Mouse (Mus musculus) heart, embryonic 14.5 days (tissue): ENCODE measurements at regions not wholly inside any gene's neighbourhood (a gene's known extent, or its start where the extent isn't known, plus 50 kb on each side); places are given as distances from the start of the nearest gene placed in this dataset.

Experiments
- ATAC-seq: fragments of 200-750 bp; cut with Nextera tagmentation; 2 replicates; pipeline ENCODE4 v1.8.0; 2017; ENCODE audit warnings: low read depth, moderate TSS enrichment; ENCODE audit not compliant: insufficient number of reproducible peaks, insufficient read depth, low FRiP score
- H3K27ac ChIP-seq, 2 experiments: fragments of 200-500 bp in 1 of 2; fragments of 300-500 bp in 1 of 2; sonication (generic) in 1 of 2; replicated peaks in 1 of 2; 2 replicates each; pipeline ENCODE4 v1.5.1; 2012 to 2014; ENCODE audit warnings: low read depth in 2 of 2, low read length in 2 of 2, control low read depth in 1 of 2, mild to moderate bottlenecking in 1 of 2, mixed read lengths in 1 of 2; ENCODE audit not compliant: control insufficient read depth in 1 of 2, insufficient read depth in 1 of 2
- H3K27me3 ChIP-seq: fragments of 300-500 bp; sonication (generic); 2 replicates; pipeline ENCODE4 v1.6.1; 2014; ENCODE audit warnings: mild to moderate bottlenecking, low read length, control low read depth; ENCODE audit not compliant: control insufficient read depth, insufficient read depth
- H3K36me3 ChIP-seq: fragments of 300-500 bp; sonication (generic); 2 replicates; pipeline ENCODE4 v1.6.1; 2014; ENCODE audit warnings: mild to moderate bottlenecking, control low read depth, low read length, mixed read lengths; ENCODE audit not compliant: control insufficient read depth, insufficient read depth
- H3K4me1 ChIP-seq, 2 experiments: fragments of 200-500 bp in 1 of 2; fragments of 300-500 bp in 1 of 2; sonication (generic) in 1 of 2; 2 replicates each; pipeline ENCODE4 v1.6.1; 2012 to 2014; ENCODE audit warnings: low read length in 2 of 2, control low read depth in 1 of 2, mixed read lengths in 1 of 2; ENCODE audit not compliant: control insufficient read depth in 2 of 2, insufficient read depth in 2 of 2
- H3K4me2 ChIP-seq: fragments of 300-500 bp; sonication (generic); 2 replicates; pipeline ENCODE4 v1.6.1; 2014; ENCODE audit warnings: mild to moderate bottlenecking, low read length
- H3K4me3 ChIP-seq, 2 experiments: fragments of 200-500 bp in 1 of 2; fragments of 300-500 bp in 1 of 2; sonication (generic) in 1 of 2; 2 replicates each; pipeline ENCODE4 v1.5.1; 2012 to 2014; ENCODE audit warnings: low read length in 2 of 2, mild to moderate bottlenecking in 2 of 2, control low read depth in 1 of 2, low read depth in 1 of 2, moderate library complexity in 1 of 2; ENCODE audit not compliant: control insufficient read depth in 1 of 2, insufficient read depth in 1 of 2
- H3K9ac ChIP-seq: fragments of 300-500 bp; sonication (generic); 2 replicates; pipeline ENCODE4 v1.6.1; 2014; ENCODE audit warnings: mild to moderate bottlenecking, low read length
- H3K9me3 ChIP-seq: fragments of 300-500 bp; sonication (generic); 2 replicates; pipeline ENCODE4 v1.6.1; 2016; ENCODE audit warnings: low read length, control low read depth; ENCODE audit not compliant: control insufficient read depth
- WGBS: fragments of 180-500 bp; shearing (Covaris S2); extraction: QIAGEN DNeasy Blood & Tissue Kit; methylation state at CpG from one replicate; pipeline ENCODE4 v1.1.7; 2014; 5-methylcytosine and 5-hydroxymethylcytosine counted together

DNA sequence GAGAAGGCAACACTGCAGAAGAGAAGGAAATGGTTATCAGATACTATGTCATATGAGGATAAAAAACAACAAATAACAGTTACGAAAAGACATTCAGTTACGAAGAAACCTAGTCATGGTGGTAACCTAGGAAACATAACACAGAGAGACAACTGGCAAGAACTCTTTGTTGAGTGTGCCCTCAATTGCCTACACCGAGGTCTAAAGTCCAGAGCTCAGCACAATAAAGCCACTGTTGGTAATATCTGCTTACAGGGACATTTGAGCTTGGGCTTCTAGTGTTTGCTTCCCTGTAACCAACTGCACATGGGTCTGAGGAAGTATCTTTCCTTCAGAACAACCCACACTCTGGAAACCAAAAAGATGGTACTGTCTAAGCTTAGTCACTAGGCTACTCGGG is 309.9 kb downstream of the Rwdd3 start:
- H3K4me2 ChIP-seq, result no peak overlapping the region
- 62% methylated on average over 4 of the region's 4 CpGs for WGBS
- H3K27me3 ChIP-seq, result no peaks in the 10 kb centered on the region
- no peaks in the 10 kb centered on the region for H3K4me1 ChIP-seq
- H3K36me3 ChIP-seq, result no peaks in the 10 kb centered on the region
- no peak overlapping the region for H3K9ac ChIP-seq
- H3K9me3 ChIP-seq, result no peaks in the 10 kb centered on the region
- no peak overlapping the region for H3K4me3 ChIP-seq
- H3K27ac ChIP-seq, result no peak overlapping the region
- ATAC-seq, result no peak

DNA sequence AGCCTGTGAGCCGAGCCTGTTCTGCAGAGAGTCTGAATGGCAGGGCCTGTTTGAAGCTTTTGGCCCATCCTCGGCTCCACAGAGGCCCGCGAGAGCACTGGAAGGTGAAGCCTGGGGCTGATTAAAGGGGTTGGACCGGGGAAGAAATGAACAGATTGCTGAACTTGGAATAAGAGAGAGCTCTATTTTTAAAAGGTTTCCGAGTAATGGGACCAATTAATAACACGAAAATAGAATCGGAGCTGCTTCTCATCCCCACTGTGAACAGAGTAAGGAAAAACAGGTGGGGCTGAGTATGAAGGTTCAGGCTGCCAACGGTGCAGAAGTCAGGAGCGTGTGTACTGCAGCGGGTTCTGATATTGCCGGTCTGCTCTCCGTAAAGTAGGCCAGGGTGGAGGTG is 313.2 kb downstream of the Rwdd3 start:
- Histone ChIP-seq H3K27me3 (no peaks in the 10 kb centered on the region), H3K9me3 (no peaks in the 10 kb centered on the region), H3K27ac (no peak overlapping the region), H3K9ac (no peak overlapping the region), H3K36me3 (no peaks in the 10 kb centered on the region), H3K4me2 (no peak overlapping the region), H3K4me1 (no peaks in the 10 kb centered on the region), H3K4me3 (no peak overlapping the region)
- WGBS, result 86% methylated on average over 13 of the region's 13 CpGs
- ATAC-seq, result no peak

DNA sequence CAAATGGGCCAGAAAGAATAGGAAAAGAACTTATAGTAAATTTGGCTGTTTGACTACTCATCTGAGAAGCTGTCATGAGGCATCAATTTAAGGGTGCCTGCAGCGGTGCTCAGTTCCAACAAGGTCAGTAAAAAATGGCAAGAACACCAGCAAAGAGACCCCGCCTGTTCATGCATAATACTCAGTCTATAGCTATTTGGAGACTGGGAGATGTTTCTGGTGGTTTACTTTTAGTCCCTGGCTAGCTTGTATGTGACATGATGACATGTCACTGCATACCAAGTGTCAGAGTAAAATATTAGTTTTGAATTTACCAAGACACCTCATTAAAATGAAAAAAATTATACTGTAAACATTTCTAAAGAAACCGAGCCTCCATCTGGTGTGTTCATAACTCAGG is 317.2 kb downstream of the Rwdd3 start:
- H3K27me3 ChIP-seq, result no peaks in the 10 kb centered on the region
- H3K4me2 ChIP-seq, result no peak overlapping the region
- no peaks in the 10 kb centered on the region for H3K9me3 ChIP-seq
- no peak overlapping the region for H3K27ac ChIP-seq
- 86% methylated on average over 3 of the region's 3 CpGs for whole genome bisulfite sequencing
- no peak for ATAC-seq
- no peaks in the 10 kb centered on the region for H3K36me3 ChIP-seq
- no peak overlapping the region for H3K9ac ChIP-seq
- no peak overlapping the region for H3K4me3 ChIP-seq
- no peaks in the 10 kb centered on the region for H3K4me1 ChIP-seq

DNA sequence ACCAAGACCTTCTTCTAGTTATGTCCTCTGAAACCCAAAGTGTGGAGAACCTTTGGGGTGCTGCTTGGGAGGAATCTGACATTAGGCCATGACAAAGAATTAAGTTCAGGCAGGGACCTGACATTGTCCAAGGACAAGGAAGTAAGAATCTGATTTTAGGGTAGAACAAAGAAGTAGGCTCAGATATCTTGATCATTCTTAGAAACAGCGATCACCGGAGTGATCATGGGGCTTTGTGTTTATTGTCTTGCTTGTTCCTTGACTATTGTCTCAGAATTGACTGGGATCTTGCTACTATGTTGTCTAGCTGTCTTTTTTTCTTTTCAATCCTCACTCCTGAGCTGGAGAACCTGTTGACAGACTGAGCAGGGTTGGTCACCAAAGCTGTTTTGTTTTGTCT is 327.9 kb downstream of the Rwdd3 start:
- no peak overlapping the region for H3K4me2 ChIP-seq
- H3K27ac ChIP-seq, result no peak overlapping the region
- WGBS, result 81% methylated on average over 2 of the region's 2 CpGs
- H3K9ac ChIP-seq, result no peak overlapping the region
- no peaks in the 10 kb centered on the region for H3K9me3 ChIP-seq
- H3K4me1 ChIP-seq, result no peaks in the 10 kb centered on the region
- H3K27me3 ChIP-seq, result no peaks in the 10 kb centered on the region
- ATAC-seq, result no peak
- H3K4me3 ChIP-seq, result no peak overlapping the region
- no peaks in the 10 kb centered on the region for H3K36me3 ChIP-seq

DNA sequence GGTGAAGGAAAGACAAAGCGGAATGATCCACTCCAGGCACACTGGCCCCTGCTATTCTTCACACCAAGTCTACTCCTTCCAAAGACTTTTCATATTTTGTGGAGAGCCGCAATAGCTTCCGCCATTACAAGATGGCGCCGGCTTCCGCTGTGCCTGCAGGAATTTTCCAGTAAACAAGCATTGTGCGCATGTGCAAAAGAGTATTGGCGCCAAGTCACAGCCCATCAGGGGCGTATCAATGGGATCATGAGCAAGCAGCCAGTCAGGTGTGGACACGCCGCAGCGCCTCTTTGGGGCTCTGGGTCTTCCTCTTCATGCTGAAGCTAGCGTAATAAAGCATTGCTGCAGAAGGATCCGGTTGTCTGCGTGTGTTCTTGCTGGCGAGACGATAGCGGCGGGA is 348.0 kb downstream of the Rwdd3 start:
- no peaks in the 10 kb centered on the region for H3K36me3 ChIP-seq
- no peak overlapping the region for H3K9ac ChIP-seq
- no peak overlapping the region for H3K27ac ChIP-seq
- no peaks in the 10 kb centered on the region for H3K27me3 ChIP-seq
- H3K4me3 ChIP-seq, result no peak overlapping the region
- no peak for ATAC-seq
- H3K4me1 ChIP-seq, result no peaks in the 10 kb centered on the region
- 95% methylated on average over 19 of the region's 19 CpGs for WGBS
- H3K9me3 ChIP-seq, result no peaks in the 10 kb centered on the region
- H3K4me2 ChIP-seq, result no peak overlapping the region

DNA sequence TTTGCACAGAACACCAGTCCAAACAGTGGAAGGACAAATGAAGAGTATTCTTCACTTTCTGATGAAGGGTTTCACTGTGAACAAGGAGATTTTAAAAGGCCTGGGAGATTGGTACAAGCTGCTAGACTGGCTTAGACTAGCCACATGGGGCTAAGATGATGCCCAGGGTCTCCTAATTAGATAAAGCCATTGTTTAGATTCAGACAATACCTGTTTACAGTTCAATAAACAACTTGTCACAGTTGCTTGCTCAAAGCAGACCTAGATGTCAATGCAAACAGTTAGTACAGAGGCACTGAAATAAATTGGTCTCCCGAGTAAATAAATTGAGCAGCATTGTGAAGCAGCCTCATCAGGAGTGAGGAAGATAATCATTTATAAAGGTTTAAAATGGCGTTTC is 359.6 kb downstream of the Rwdd3 start:
- H3K4me1 ChIP-seq, result peaks cover 0 to 2% of the 10 kb centered on the region in 2 experiments; a peak in 2 of 4 replicates
- no peaks in the 10 kb centered on the region for H3K36me3 ChIP-seq
- H3K4me2 ChIP-seq, result no peak overlapping the region
- H3K27me3 ChIP-seq, result no peaks in the 10 kb centered on the region
- no peak for ATAC-seq
- H3K27ac ChIP-seq, result no peak overlapping the region
- 70% methylated on average over 2 of the region's 2 CpGs for WGBS
- H3K4me3 ChIP-seq, result no peak overlapping the region
- H3K9ac ChIP-seq, result no peak overlapping the region
- H3K9me3 ChIP-seq, result no peaks in the 10 kb centered on the region

DNA sequence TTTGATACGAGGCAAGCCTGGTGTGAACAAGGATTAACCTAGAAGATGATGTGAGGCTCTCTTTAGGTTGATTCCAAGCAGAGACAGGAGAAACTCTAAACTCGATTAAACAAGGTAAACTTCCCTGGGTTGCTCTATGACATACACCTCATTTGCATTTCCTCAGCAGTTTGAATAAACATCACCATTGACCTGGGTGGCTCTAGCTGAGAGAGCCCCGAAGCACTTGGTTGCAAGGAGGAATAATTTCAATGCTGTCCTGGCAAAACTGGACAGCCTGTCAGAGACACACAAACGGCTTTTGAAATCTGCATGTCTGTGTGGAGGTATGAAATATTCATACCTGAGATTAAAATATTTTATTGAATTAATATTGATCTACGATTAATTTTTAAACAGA is 361.0 kb downstream of the Rwdd3 start:
- no peaks in the 10 kb centered on the region for H3K27me3 ChIP-seq
- WGBS, result 58% methylated on average over 5 of the region's 5 CpGs
- no peak overlapping the region for H3K4me3 ChIP-seq
- no peaks in the 10 kb centered on the region for H3K9me3 ChIP-seq
- no peak for ATAC-seq
- peaks cover 0 to 2% of the 10 kb centered on the region in 2 experiments; a peak in 2 of 4 replicates for H3K4me1 ChIP-seq
- H3K27ac ChIP-seq, result no peak overlapping the region
- no peak overlapping the region for H3K9ac ChIP-seq
- no peak overlapping the region for H3K4me2 ChIP-seq
- H3K36me3 ChIP-seq, result no peaks in the 10 kb centered on the region

DNA sequence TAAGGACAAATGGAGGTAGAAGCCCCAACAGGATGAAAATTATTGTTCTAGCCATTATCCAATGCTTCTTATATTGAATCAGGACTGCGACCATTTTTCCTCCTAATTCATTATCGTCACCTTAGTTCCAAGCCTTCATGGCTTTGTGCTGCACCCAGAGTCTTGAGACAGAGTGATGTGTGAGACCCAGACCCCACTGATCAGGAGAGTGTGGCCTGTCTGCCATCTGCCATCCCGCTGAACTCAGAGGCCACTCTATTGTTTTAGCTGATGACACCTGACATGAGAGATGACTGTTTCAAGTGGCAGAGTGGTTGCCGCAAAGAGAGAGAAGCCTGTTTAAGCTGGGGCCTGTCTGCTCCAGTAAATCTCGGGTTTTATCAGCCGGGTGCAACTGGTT is 361.4 kb downstream of the Rwdd3 start:
- no peak for ATAC-seq
- Histone ChIP-seq H3K27me3 (no peaks in the 10 kb centered on the region), H3K9ac (no peak overlapping the region), H3K27ac (no peak overlapping the region), H3K4me2 (no peak overlapping the region), H3K4me3 (no peak overlapping the region), H3K9me3 (no peaks in the 10 kb centered on the region), H3K36me3 (no peaks in the 10 kb centered on the region), H3K4me1 (peaks cover 0 to 2% of the 10 kb centered on the region in 2 experiments; a peak in 2 of 4 replicates)
- WGBS, result 31% methylated on average over 6 of the region's 6 CpGs
